Mouse (Mus musculus): ENCODE data around the gene Map2k5.

Map2k5 gene

DNA sequence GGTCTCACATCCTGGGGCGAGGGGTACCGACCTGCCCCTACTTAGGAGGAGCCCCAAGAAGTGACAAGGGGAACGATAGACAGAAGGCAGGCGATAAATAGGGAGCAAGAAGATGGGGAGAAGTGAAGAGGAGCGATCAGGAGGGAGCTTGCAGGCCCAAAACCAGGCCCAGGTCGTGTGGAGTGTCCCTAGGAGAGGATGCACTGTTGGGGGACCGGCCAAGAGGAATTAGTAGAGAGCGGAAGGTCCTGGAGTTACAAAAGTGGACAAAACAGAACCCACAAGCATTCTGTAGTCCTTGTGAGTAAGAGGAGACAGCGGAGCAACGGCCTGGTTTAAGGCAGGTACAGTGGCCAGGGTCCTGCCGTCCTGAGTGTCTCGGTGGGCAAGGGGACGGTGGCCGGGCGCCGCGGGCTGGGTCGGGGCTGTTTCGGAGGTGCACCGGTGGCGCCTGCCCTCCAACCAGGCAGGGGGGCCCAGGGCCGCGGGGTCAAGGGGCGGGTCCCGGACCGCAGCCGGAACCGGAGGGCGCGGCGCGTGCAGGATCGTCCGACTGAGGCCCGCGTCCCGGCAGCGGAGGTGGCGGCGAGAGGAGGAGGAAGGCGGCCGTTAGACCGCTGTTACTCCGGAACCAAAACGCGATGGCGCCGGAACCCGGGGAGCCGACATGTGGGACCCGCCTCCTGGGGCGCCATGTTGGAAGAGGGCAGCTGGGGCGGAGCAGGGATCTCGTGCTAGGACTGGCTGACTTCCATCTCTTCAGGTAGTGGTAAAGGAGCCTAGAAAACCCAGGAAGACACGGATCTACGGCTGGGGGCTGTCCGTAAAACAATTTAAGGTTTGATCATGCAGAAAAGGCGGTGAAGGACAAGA is at the start of gene Map2k5:
Map2k5 (minus strand) TSS at position 633 of the 873 bp plus-strand sequence.
- peak; percentile 83 for DNase-seq (ENCODE audit: low spot score)

DNA sequence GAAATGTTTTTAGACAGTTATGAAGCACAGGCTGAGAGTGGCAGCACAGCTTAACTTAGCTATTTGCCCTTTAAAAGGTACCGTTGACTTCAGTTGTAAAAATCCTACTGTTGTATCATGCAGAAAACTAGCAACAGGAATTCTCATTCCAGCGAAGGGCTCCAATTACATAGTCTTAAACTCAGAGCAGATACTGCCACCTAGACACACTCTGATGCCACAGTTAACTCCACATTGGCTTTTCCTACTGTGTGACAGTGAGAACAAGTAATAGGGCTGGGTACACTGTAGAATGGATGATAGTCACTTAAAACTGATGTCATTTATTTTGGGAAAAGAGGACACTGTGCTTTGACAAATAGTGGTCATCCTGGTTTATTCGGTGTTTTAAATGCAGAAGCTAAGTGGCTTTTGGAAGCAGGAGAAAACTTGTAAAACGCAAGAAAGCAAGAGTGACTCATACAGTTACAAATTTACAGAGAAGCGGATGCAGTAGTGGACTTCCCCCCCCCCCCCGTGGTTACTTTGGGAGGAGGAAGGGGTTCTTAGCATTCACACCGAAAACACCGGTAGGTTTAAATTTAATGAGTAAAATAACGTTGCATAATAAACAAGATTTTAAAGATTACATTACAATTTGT is 43.5 kb upstream of the Map2k5 start:
- DNase-seq (ENCODE audit: low spot score) = no peak

DNA sequence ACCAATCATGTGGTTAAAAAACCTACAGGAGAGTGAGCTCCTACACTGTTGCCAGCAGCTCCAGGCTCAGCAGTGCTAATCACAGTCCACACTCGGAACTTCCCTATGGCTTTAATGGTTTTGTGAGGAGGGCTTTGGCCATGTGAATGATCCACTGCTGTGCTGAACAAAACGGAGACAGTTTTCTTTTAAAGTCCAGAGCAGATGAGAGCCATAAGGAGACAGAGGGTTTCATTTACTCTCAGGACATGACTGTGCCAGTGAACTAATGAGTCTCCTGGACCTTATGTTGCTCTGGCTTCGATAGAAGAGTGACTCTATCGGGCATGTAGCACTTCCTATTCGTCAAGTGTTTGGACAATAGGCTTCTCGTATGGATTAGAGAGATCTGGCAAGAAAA is 42.7 kb upstream of the Map2k5 start:
- DNase-seq (ENCODE audit: low spot score) = no peak

DNA sequence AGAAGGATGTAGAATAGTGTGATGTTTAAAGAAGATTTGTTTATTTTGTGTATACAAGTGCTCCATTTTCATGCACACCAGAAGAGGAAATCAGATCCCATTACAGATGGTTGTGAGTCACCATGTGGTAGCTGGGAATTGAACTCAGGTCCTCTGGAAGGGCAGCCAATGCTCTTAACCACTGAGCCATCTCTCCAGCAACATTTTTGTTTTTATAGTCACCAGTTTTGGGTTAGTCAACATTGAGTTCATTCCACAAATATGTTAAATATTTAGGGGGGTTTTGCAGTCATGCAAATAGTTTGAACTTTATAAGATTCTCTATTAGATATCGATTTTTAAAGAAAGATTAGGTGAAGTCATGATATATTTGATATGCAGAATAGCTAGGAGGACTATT is 22.5 kb upstream of the Map2k5 start:
- no peak for DNase-seq (ENCODE audit: low spot score)

DNA sequence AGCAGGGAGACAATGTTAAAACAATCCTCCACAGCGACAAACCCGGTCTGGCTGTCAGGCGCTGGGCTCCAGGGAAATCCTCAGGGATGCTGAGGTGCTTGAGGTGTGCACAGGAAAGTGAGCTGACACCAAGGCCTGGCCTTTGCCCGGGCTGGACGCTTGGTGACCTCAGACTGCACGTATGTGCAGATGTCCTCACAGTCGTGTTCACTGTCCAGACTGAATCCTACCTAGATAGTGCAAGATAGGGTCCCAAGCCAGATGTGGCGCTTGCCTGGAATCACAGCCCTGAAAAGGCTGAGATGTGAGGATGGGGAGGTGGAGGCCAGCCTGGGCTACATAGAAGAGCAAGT is 21.7 kb upstream of the Map2k5 start:
- no peak for DNase-seq (ENCODE audit: low spot score)

DNA sequence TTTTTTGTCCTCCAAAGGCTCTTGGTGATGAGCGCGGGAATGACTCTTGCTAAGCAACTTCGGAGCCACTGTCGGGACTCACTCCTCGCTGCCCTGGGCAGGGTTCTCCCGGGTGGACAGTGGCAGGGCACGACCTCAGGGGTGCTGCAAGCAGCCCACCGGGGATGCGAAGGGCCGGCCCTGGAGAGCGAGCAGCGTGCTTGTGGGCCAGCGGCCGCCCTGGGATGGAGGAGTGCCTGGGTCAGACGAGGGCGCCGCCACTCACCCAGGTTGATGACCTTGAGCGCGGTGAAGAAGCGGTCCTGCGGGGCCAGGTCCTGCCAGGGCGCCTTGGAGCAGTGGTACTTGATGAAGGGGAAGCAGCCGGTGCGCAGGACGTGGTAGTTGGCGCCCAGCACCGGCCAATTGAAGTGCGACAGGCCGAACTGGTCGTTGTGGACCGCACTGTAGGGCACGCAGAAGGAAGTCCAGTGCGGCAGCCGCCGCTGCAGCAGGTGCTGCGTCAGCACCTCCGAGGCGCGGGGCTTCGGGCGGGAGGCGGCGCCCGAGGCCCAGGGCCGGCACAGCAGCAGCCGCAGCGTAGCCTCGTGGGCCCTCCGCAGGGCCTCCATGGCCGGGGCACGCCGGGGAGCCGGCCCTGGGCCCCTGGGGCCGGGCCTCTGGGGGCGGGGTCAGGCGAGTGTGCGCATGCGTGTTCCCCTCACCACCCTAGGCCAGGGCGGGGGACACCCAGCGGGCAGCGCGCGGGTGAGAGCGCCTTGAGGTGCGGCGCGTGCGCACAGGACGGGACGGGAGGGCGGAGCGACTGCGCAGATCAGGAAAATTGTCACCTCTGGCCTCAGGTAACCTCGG is 21.1 kb upstream of the Map2k5 start, which contains the start of gene 2300009A05Rik:
2300009A05Rik (minus strand) TSS at position 636 of the 852 bp plus-strand sequence.
- DNase-seq (ENCODE audit: low spot score) = peak; percentile 90

DNA sequence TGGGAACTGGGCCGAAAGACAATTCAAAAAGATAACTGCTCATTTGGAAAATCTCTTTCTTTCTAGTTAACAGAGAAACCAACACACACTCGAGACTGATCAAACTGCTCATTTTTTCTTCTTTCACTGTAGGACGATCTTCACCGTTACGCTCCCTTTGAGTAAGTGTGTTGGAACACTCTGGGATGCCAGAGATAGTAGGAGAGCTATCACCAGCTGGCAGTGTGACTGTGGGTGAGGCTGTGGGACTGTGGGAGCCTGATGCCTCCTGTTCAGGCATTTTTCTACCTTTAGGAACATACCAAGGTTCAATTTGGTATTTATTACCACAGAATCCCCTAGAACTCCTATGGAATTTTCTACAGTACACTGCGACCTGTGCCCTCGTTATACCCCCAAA is 17.9 kb upstream of the Map2k5 start:
- no peak for DNase-seq (ENCODE audit: low spot score)

DNA sequence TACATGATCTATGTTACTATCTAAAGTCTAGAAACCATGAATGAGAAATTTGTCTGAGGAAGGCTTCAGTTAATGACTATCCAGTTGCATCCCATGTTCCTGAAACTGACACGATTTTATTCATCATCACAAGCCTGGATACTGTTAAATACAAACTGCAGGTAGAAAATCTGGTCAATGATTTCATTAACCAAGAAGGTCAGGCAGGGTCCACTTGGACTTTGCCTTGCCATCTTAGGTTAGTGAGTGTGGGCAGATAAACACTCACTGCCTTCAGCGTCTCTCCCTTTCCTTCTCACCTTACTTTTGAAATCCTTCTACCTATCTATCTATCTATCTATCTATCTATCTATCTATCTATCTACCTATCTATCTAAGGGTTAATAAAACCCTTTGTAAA is 13.6 kb upstream of the Map2k5 start:
- no peak for DNase-seq (ENCODE audit: low spot score)

DNA sequence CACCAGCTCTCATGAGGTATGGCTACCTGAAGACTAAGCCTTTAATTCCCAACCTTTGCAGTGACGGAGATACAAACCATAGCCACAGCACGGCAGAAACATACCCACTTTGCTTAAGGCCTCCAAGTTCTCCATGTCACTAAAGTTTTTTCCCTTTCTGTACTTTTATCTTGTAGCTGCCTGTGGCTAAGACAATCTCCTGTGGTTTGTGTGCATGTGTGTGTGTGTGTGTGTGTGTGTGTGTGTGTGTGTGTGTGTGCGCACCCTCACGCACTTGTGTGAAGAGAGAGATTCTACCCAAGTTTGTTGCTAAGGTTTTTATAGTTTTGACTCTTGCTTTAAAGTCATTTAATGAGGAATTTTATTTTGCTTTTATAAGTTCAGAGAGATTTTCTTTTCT is 5.1 kb upstream of the Map2k5 start:
- DNase-seq (ENCODE audit: low spot score) = no peak

DNA sequence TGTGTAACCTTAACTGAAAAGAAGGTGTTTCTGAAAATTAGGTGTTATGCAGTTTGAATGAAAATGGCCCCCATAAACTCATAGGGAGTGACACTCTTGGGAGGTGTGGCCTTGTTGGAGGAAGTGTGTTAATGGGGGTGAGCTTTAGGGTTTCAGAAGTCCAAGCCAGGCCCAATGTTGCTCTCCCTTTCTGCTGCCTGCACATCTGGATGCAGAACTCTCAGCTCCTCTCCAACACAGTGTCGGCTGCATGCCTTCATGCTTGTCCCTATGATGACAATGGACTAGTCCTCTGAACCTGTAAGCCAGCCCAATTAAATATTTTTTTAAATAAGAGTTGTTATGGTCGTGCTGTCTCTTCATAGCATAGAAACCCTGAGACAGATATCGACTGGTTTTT is 2.6 kb upstream of the Map2k5 start:
- DNase-seq (ENCODE audit: low spot score) = no peak

DNA sequence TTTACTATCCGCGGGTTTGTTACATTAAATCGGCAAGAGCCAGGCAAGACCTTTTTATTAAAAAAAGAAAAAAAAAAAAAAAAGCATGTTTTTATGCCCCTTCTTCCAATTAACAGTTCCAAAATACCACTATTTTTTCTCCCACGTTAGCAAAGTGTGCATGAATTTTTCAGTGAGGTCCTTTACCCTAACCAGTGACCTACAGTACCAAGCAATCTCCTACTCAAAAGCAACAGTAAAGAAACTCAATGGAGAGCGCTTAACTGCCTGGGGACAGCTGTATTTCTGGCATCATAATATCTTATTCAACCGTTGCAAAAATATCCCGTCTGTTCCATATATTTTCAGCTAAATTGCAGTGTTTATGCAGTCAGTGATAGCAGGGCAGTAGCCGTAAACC is 472 bp upstream of the Map2k5 start:
- DNase-seq (ENCODE audit: low spot score) = no peak

DNA sequence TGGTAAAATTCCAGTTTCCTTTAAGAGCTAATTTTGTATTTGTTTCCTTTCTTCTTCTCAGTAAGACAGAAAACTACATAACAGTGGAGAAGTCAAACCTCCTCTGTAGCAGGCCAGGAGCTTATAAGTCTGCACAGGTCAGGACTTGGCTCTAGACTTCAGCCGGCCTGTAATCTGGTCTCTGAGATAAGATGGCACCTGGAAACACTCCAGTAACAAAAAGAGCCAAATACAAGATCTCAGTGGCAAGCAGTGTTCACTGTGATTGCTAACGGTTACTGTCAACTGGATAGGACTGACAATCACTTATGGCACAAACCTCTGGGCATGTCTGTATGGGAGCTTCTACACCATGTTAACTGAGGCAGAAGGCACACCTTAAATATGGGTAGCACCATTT is 4.4 kb downstream of the Map2k5 start:
- no peak for DNase-seq (ENCODE audit: low spot score)

DNA sequence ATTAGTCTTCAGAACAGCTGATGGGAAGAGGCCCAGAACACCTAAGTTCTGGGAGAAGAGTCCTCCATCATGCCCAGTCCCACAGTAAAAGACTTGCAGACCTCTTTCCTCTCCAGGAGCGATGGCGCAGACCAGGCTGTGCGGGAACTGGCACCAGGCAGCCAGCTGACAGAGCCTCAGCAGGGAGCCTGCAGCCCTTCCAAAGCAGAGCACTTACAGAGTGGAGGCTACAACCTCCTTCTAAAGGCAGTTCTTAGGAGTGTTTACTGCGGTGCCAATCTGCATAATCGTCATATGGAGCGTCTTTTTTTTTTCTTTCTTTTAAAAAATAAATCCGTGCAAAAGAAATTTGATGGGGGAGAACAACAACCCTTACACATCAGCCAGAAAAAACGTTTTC is 5.2 kb downstream of the Map2k5 start:
- DNase-seq (ENCODE audit: low spot score) = no peak

DNA sequence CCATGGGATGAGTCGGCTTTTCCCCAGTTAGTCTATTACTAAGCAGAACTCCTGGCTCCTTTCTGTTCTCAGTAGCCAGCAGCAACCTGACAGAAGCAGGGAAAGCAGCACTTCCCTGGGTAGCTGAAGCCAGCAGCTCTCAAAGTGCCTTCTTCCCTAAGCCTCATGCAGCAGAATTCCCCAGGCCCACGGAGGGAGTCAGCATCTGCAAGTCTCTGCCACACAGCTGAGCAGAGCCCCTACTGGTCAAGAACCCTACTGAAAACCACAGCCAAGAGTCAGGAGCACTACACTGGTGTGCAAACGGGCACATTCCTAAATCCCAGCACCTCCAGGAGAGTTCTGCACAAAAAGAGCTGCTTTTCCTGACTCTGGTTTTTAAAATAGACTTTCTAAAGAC is 17.3 kb downstream of the Map2k5 start:
- no peak for DNase-seq (ENCODE audit: low spot score)

DNA sequence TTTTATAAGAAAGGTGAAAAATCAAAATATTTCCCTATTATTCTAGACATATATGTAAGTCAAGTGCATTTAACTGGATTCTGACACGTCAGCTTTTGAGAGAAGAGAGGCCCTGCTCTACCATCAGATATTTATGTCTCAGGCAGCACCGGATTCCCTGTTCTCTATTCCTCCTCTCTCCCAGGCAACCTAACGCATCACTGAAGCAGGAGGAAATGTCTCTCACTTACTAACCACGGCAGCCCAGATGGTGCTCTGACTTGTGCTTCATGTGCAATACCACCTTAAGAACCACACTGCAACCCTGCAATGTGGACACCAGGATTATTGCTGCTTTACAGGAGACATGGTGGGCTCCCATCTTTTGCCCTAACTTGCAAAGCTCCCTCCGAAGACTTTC is 18.7 kb downstream of the Map2k5 start:
- no peak for DNase-seq (ENCODE audit: low spot score)

DNA sequence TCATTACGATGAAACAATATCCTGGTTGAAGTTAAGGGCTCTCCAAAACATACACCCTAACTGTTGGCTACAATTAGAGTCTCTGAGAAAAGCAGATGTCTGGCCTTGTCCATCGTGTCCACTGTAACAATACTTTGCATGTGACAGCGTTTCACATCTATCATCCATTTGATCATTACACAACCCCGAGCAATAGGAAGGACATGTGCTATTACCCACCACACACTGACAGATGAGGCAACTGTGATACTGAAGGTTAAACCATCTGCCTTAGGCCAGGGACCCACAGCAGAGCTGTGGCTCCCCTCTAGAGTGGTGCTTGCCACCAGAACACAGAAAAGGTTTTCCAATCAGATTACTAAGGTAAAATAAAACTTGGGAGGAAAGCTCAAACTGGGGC is 21.0 kb downstream of the Map2k5 start:
- DNase-seq (ENCODE audit: low spot score) = no peak

DNA sequence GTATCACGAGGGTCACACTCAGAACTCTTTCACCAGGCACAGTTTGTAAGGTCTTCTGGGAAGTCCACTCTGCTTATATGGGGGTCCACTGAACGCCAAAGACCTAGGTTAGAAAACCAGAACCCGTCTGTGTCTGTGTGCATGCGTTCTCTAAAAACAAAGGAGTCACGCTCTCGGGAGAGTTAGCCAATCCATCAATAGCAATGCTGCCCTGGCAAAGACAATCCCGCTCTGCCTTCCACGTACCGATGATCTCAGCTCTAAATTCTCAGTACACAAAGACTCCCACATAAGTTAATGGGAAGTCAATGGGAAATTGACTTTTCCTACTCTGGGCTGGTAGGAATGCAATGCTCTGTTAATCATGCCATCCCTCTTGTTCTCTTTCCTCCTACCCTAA is 21.4 kb downstream of the Map2k5 start:
- no peak for DNase-seq (ENCODE audit: low spot score)

DNA sequence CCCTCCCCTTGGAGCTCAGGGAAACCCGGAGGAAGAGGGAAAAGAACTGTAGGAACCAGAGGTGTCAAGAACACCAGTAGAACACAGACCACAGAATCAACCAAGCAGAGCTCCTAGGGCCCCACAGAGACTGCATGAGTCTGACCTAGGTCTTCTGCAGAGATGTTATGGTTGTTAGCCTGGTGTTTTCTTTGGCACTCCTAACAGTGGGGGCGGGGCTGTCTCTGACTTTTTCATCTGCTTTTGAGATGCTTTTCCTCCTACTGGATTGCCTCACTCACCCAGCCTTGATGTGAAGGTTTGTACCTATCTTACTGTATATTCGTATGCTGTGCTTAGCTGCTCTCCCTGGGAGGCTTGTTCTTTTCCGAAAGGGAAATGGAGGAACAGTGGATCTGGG is 23.5 kb downstream of the Map2k5 start:
- no peak for DNase-seq (ENCODE audit: low spot score)

DNA sequence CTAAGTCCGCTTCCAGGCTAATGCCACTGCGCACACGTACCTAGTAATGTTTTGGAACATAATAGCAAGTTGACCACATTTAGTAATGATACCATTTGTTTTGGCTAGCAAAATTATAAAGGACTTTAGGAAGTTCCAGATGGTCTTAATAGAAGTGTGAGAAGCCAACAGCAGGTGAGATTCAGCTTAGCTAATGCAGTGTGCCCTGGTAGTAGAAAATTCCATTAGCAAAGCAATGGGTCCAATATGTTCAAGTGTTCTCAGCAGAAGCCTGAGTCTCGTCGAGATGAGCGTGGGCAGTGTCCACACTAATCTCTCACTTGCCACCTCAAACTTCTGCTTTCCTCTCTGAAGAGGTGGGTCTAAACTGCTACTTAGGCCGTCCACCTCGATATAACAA is 27.7 kb downstream of the Map2k5 start:
- DNase-seq (ENCODE audit: low spot score) = no peak

DNA sequence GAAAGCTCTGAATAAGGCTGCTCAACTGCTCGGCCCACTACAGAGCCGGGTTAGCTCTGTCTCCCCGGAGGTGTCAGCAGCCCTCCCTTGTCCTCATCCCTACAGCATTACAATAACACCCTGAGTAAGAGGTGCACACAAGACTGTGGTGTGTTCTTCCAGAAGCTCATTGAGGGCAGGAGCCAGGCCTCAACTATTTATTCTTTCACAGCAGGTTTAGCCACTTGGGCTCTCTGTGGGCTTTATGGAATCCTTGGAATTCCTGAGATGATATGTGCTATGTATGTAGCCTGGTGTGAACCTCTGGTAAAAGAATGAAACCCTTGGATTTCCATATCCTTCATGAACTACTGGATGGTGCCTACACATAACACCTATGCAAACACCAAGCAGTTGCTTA is 28.5 kb downstream of the Map2k5 start:
- no peak for DNase-seq (ENCODE audit: low spot score)

DNA sequence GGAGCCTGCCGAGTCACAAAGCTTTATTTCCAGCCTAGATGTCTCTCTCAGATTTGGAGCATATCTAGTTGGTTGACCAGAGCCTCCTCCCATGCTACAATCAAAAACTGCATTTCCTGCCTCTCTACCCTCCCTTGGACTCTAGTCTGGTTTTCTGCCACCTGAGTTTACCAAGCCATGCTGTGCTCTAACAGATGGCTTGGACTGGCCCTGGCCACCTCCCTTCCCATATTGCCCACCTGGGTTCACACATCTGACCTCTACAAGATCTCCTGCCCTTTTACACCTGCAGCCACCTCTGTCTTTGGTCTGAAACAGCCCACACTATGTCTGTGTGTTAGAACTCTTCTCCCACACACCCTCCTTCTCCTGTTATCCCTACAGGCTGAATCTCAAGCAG is 29.6 kb downstream of the Map2k5 start:
- DNase-seq (ENCODE audit: low spot score) = no peak

DNA sequence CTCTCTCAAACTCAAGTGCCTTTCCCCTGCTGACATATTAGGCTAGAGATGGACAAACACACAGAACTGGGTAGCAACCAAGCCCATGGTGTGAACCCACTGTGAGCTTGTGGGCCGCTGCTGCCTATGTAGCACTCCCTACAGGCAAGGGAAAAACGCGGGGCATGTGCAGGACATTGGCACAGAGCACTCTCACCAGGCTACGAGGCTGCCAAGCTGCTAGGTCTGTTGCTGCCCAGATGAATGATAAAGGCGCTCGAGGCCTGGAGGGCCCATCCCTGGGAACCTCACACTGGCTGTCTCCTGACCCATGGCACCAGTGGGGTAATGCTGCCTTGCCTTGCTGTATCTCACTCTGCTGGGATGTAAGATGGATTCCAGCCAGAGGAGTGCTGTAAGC is 31.7 kb downstream of the Map2k5 start:
- no peak for DNase-seq (ENCODE audit: low spot score)

DNA sequence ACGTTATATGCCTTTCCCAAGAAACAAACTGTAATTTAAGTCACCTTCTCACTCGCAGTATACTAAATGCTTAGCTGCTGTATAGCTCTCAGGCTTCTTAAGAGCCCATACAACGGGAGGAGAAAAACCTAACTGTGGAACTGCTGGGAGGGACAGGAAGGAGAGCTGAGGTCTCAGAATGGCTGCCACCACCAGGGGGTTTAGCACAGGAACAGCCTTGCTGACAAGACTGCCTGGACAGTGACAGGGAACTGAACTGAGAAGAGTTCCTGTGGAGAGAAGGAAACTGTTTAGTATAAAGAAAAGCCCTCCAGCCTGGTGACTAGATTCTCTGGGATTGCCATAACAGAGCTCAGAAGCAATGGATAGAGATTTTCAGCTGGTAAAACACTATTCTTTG is 35.9 kb downstream of the Map2k5 start:
- no peak for DNase-seq (ENCODE audit: low spot score)
